ENCODE assay signal across 18 mouse cellular contexts in the genomic region with DNA sequence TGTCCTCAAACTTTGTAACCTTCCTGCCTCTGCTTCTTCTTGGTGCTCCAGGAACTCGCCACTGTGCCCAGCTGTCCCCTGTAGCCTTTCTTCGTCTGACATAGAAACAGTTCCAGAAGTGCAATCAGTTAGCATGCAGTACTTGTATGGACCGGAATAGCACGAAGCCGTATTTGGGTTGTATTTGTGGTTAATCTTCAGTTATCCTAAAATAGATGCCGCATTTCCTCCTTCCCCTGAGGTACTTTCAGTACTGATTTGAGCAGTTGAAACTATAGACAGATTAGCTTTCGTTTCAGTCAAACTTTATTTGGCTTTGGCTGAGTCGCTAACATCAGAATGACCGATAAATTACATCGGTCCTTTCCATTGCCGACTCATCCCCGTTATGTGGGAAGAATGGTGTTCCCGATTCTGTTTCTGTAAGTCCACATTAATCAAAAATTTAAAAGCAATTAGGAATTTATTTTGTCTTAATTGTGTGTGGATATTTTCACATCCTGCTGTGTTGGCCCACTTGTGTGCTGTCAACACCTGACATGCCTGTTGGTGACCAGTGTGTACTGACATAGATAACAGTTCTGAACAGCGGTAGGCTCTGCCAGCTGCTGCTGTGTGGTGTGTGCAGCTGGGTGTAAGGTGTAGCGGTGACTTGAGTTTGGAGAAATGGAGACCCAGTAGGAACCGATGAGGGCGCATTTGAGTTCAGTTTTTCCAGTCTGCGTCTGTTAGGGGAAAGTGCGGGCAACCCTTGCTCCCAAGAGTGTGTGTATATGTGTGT. TPM values are rescaled to one million over a fixed set of nuclear protein-coding genes. Genes with fewer than 3 reads are reported as not detected.
DNase-seq lines count a peak whose midpoint lies in the region; ATAC-seq and TF ChIP-seq lines count a peak whose summit lies in the region.
"Had no signal": no experiment of that assay in that cellular context is flagged by ENCODE, and none has a peak within 500 bp of the region (broad histone marks: within the 10 kb centered on the region; RNA-seq: fewer than 3 reads in every experiment).

No protein-coding gene starts in this region.

- 19% methylated on average over 19 of the region's 19 CpGs for WGBS in spleen, adult 2 months
- WGBS in midbrain, embryonic 15.5 days, result 96% methylated on average over 19 of the region's 19 CpGs
- 92% methylated on average over 19 of the region's 19 CpGs for WGBS in kidney, embryonic 16.5 days

- no peak overlapping the region for H3K4me2 ChIP-seq in midbrain, embryonic 15.5 days
- H3K4me2 ChIP-seq in kidney, embryonic 16.5 days (replicated peaks; ENCODE audit: low read depth, low read length), result no peak overlapping the region
- H3K4me2 ChIP-seq: embryonic facial prominence, embryonic 15.5 days; limb, embryonic 12.5 days had no signal

- peak overlapping the region; percentile 86 for H3K27ac ChIP-seq in spleen, adult 2 months (ENCODE audit: insufficient read depth, low read length)
- H3K27ac ChIP-seq in midbrain, embryonic 15.5 days, result no peak overlapping the region
- no peak overlapping the region for H3K27ac ChIP-seq in kidney, embryonic 16.5 days (ENCODE audit: low read length)
- H3K27ac ChIP-seq: embryonic facial prominence, embryonic 15.5 days; limb, embryonic 12.5 days had no signal

- H3K9ac ChIP-seq in midbrain, embryonic 15.5 days, result no peak overlapping the region
- no peak overlapping the region for H3K9ac ChIP-seq in kidney, embryonic 16.5 days (replicated peaks; ENCODE audit: low read length)
- H3K9ac ChIP-seq: embryonic facial prominence, embryonic 15.5 days; limb, embryonic 12.5 days had no signal

- TF ChIP-seq POLR2A in spleen, adult 2 months (IDR thresholded peaks at IDR 0.05; ENCODE audit: low read depth, low read length), result no peak

- no peaks in the 10 kb centered on the region for H3K27me3 ChIP-seq in spleen, adult 2 months (ENCODE audit: control insufficient read depth, insufficient read depth, low read length)
- H3K27me3 ChIP-seq in midbrain, embryonic 15.5 days (replicated peaks), result no peaks in the 10 kb centered on the region
- H3K27me3 ChIP-seq in kidney, embryonic 16.5 days (ENCODE audit: insufficient read depth, low read length), result no peaks in the 10 kb centered on the region
- H3K27me3 ChIP-seq: embryonic facial prominence, embryonic 15.5 days; limb, embryonic 12.5 days had no signal

- H3K9me3 ChIP-seq in midbrain, embryonic 15.5 days, result no peaks in the 10 kb centered on the region
- H3K9me3 ChIP-seq in kidney, embryonic 16.5 days (ENCODE audit: low read length), result no peaks in the 10 kb centered on the region
- H3K9me3 ChIP-seq: embryonic facial prominence, embryonic 15.5 days; G1E; limb, embryonic 12.5 days had no signal

- peak overlapping the region; percentile 32 for H3K4me3 ChIP-seq in spleen, adult 2 months (ENCODE audit: extremely low read depth, insufficient read depth, insufficient read length)
- H3K4me3 ChIP-seq in midbrain, embryonic 15.5 days, result no peak overlapping the region
- no peak overlapping the region for H3K4me3 ChIP-seq in kidney, embryonic 16.5 days (ENCODE audit: low read length)
- H3K4me3 ChIP-seq: embryonic facial prominence, embryonic 15.5 days; limb, embryonic 12.5 days; myocyte had no signal

- peak; percentile 30 to 45 for DNase-seq in spleen, adult 2 months (ENCODE audit: low read depth in 1 of 2, low spot score in 2 of 2)
- no peak for DNase-seq in spleen, adult 12 weeks (ENCODE audit: low spot score)
- DNase-seq in layer of hippocampus, adult 9-11 months, result no peak
- DNase-seq: adrenal gland, postnatal 14 days; heart, postnatal 36 days; kidney, postnatal 10 days; lung, adult 2 months had no signal

- ATAC-seq in activated CD4-positive, CD25-positive, alpha-beta regulatory T cell, adult 4 months, result peak; percentile 96
- peak; percentile 69 to 76 for ATAC-seq in hematopoietic stem cell, adult 5-6 weeks (replicated peaks in 1 of 2; ENCODE audit: insufficient read depth in 1 of 2, low FRiP score in 2 of 2, low TSS enrichment in 1 of 2, low read depth in 1 of 2, poor library complexity in 2 of 2, severe bottlenecking in 2 of 2)
- ATAC-seq in neutrophil, adult 5-6 weeks (ENCODE audit: extremely low read depth, insufficient number of reproducible peaks, low FRiP score, poor library complexity, severe bottlenecking), result peak; percentile 75
- ATAC-seq in midbrain, embryonic 15.5 days (replicated peaks), result no peak
- no peak for ATAC-seq in kidney, embryonic 16.5 days (ENCODE audit: low FRiP score, low TSS enrichment)
- ATAC-seq: forebrain, embryonic 14.5 days had no signal

- peaks cover 27% of the 10 kb centered on the region; the same call in 1 of the 2 replicates for H3K4me1 ChIP-seq in spleen, adult 2 months (ENCODE audit: control insufficient read depth, insufficient read depth, insufficient read length)
- no peaks in the 10 kb centered on the region for H3K4me1 ChIP-seq in midbrain, embryonic 15.5 days
- H3K4me1 ChIP-seq in kidney, embryonic 16.5 days (ENCODE audit: insufficient read depth, low read length), result no peaks in the 10 kb centered on the region
- H3K4me1 ChIP-seq: embryonic facial prominence, embryonic 15.5 days; limb, embryonic 12.5 days had no signal

- peaks cover 6% of the 10 kb centered on the region for H3K36me3 ChIP-seq in spleen, adult 2 months (ENCODE audit: control insufficient read depth, insufficient read depth, low read length)
- H3K36me3 ChIP-seq in midbrain, embryonic 15.5 days (replicated peaks), result peaks cover 7% of the 10 kb centered on the region; the same call in 1 of the 2 replicates
- H3K36me3 ChIP-seq in kidney, embryonic 16.5 days (ENCODE audit: insufficient read depth, low read length), result peaks cover 8% of the 10 kb centered on the region; the same call in 1 of the 2 replicates

- TF ChIP-seq CTCF in spleen, adult 2 months (IDR thresholded peaks at IDR 0.05; ENCODE audit: extremely low read depth, insufficient read depth, insufficient read length, insufficient replicate concordance), result no peak

RNA-seq across cellular contexts. Expression of gene Sycp3, which starts 38.5 kb away (rescaled TPM):
- not detected in 2 replicates for polyA plus RNA-seq in spleen, adult 2 months (2012; rRNA removed)
- polyA plus RNA-seq in activated CD4-positive, CD25-positive, alpha-beta regulatory T cell, adult 4 months (2017; shearing (Covaris generic)), result not detected
- 1.6 TPM in 1 of 2 replicates, not detected in the other for total RNA-seq in hematopoietic stem cell, adult 5-6 weeks (2017)
- total RNA-seq in neutrophil, adult 5-6 weeks (2017), result not detected in 2 replicates
- polyA plus RNA-seq in midbrain, embryonic 15.5 days (2015; fragmentation: Nextera tagmentation; extraction: Ambion mirVana), result 0.50 and 0.75 TPM in 2 replicates
- 0.46 TPM in 1 of 2 replicates, not detected in the other for polyA plus RNA-seq in kidney, embryonic 16.5 days (2015; fragmentation: Nextera tagmentation; extraction: Ambion mirVana)
- total RNA-seq: gastrocnemius, adult 8-10 months had no signal
- polyA plus RNA-seq: embryonic facial prominence, embryonic 15.5 days; forebrain, embryonic 14.5 days; G1E; lung, adult 2 months; myocyte had no signal

RNA-seq across cellular contexts. Expression of gene Gnptab, which starts 41.9 kb away (rescaled TPM):
- 6.8 and 8.3 TPM in 2 replicates for polyA plus RNA-seq in spleen, adult 2 months (2012; rRNA removed)
- polyA plus RNA-seq in activated CD4-positive, CD25-positive, alpha-beta regulatory T cell, adult 4 months (2017; shearing (Covaris generic)), result 1 to 10 TPM; 3.4 to 4.8 TPM
- total RNA-seq in hematopoietic stem cell, adult 5-6 weeks (2017), result 55.6 and 65.2 TPM in 2 replicates
- total RNA-seq in neutrophil, adult 5-6 weeks (2017), result 34.7 and 35.9 TPM in 2 replicates
- 20.7 and 24.1 TPM in 2 replicates for polyA plus RNA-seq in midbrain, embryonic 15.5 days (2015; fragmentation: Nextera tagmentation; extraction: Ambion mirVana)
- 12.8 and 13.5 TPM in 2 replicates for polyA plus RNA-seq in kidney, embryonic 16.5 days (2015; fragmentation: Nextera tagmentation; extraction: Ambion mirVana)

RNA-seq across cellular contexts. Expression of gene Dram1, which starts 42.0 kb away (rescaled TPM):
- polyA plus RNA-seq in spleen, adult 2 months (2012; rRNA removed), result 13.1 and 20.7 TPM in 2 replicates
- polyA plus RNA-seq in activated CD4-positive, CD25-positive, alpha-beta regulatory T cell, adult 4 months (2017; shearing (Covaris generic)), result under 1 TPM in 1 of 2 experiments, not detected in 1; 0.33 TPM
- 1.5 and 7.1 TPM in 2 replicates for total RNA-seq in hematopoietic stem cell, adult 5-6 weeks (2017)
- total RNA-seq in neutrophil, adult 5-6 weeks (2017), result 20.1 and 22.1 TPM in 2 replicates
- 0.46 and 0.55 TPM in 2 replicates for polyA plus RNA-seq in midbrain, embryonic 15.5 days (2015; fragmentation: Nextera tagmentation; extraction: Ambion mirVana)
- 1.9 and 5.3 TPM in 2 replicates for polyA plus RNA-seq in kidney, embryonic 16.5 days (2015; fragmentation: Nextera tagmentation; extraction: Ambion mirVana)
- polyA plus RNA-seq: G1E had no signal

Comparison
In these comparisons a context has a peak if more than half of its experiments do, and no peak if none do; other contexts are left out.
1. DNase-seq: peak in spleen, adult 2 months (2 of 2); none in spleen, adult 12 weeks (single experiment) and layer of hippocampus, adult 9-11 months (single experiment).
2. ATAC-seq: peak in activated CD4-positive, CD25-positive, alpha-beta regulatory T cell, adult 4 months (single experiment), hematopoietic stem cell, adult 5-6 weeks (2 of 2) and neutrophil, adult 5-6 weeks (single experiment); none in midbrain, embryonic 15.5 days (single experiment) and kidney, embryonic 16.5 days (single experiment).